Mouse (Mus musculus) MEL (cell line): ENCODE measurements around the gene 9130019O22Rik. TPM values are rescaled to one million over a fixed set of nuclear protein-coding genes. Genes with fewer than 3 reads are reported as not detected.

ENCODE experiments used
- DNase-seq: peaks from one replicate; pipeline ENCODE4 v3.0.0; 2011; ENCODE audit warnings: low read depth, low spot score
- H3K27ac ChIP-seq: 2 replicates; pipeline ENCODE4 v1.5.1; 2012; ENCODE audit warnings: low read depth, mild to moderate bottlenecking, control low read depth, low read length, moderate library complexity; ENCODE audit not compliant: control insufficient read depth
- H3K27me3 ChIP-seq, 2 experiments: fragments of 150-350 bp in 1 of 2; sonication (generic) in 1 of 2; 2 replicates each; pipeline ENCODE4 v1.6.1; 2012; ENCODE audit warnings: low read length in 2 of 2, mild to moderate bottlenecking in 2 of 2, improper control_type of control experiment in 1 of 2, moderate library complexity in 1 of 2; ENCODE audit not compliant: insufficient read depth in 2 of 2, control insufficient read depth in 1 of 2
- H3K36me3 ChIP-seq, 2 experiments: 2 replicates each; pipeline ENCODE4 v1.6.1; 2012 to 2014; ENCODE audit warnings: low read length in 2 of 2, improper control_type of control experiment in 1 of 2, inconsistent platforms in 1 of 2, mild to moderate bottlenecking in 1 of 2; ENCODE audit not compliant: insufficient read depth in 2 of 2, control insufficient read depth in 1 of 2
- H3K4me1 ChIP-seq, 2 experiments: fragments of 150-350 bp in 1 of 2; sonication (generic) in 1 of 2; 2 replicates each; pipeline ENCODE4 v1.6.1; 2012; ENCODE audit warnings: low read length in 2 of 2, improper control_type of control experiment in 1 of 2, mild to moderate bottlenecking in 1 of 2; ENCODE audit not compliant: insufficient read depth in 2 of 2, control insufficient read depth in 1 of 2
- H3K4me3 ChIP-seq, 2 experiments: fragments of 150-350 bp in 1 of 2; sonication (generic) in 1 of 2; 2 replicates each; pipeline ENCODE4 v1.5.1; 2012; ENCODE audit warnings: low read depth in 2 of 2, low read length in 2 of 2, mild to moderate bottlenecking in 2 of 2, moderate library complexity in 2 of 2, control low read depth in 1 of 2, improper control_type of control experiment in 1 of 2; ENCODE audit not compliant: control insufficient read depth in 1 of 2, insufficient read depth in 1 of 2
- H3K79me2 ChIP-seq: 2 replicates; pipeline ENCODE4 v1.6.1; 2012; ENCODE audit warnings: mild to moderate bottlenecking, low read length, moderate library complexity; ENCODE audit not compliant: control insufficient read depth, poor library complexity, insufficient read depth
- H3K9ac ChIP-seq: 2 replicates; pipeline ENCODE4 v1.6.1; 2012; ENCODE audit warnings: low read depth, mild to moderate bottlenecking, control low read depth, low read length, moderate library complexity; ENCODE audit not compliant: control insufficient read depth, poor library complexity, severe bottlenecking
- H3K9me3 ChIP-seq: fragments of 150-350 bp; sonication (generic); replicated peaks from 2 replicates; pipeline ENCODE4 v1.6.1; 2012; ENCODE audit warnings: mild to moderate bottlenecking, low read length, improper control_type of control experiment, moderate library complexity; ENCODE audit not compliant: insufficient read depth
- BHLHE40 ChIP-seq: IDR thresholded peaks from 2 replicates; pipeline ENCODE4 v1.6.1; 2012; ENCODE audit warnings: low read depth, mild to moderate bottlenecking, inconsistent platforms, low read length, improper control_type of control experiment, borderline replicate concordance
- CHD1 ChIP-seq: IDR thresholded peaks from 2 replicates; pipeline ENCODE4 v1.6.1; 2012; ENCODE audit warnings: low read depth, mild to moderate bottlenecking, inconsistent platforms, low read length, improper control_type of control experiment
- CTCF ChIP-seq, 3 experiments: IDR thresholded peaks in 2 of 3; conservative IDR thresholded peaks in 1 of 3; 2 replicates each; pipeline ENCODE4 v1.5.1; 2011 to 2012; ENCODE audit warnings: low read length in 3 of 3, low read depth in 2 of 3, mild to moderate bottlenecking in 2 of 3, improper control_type of control experiment in 1 of 3, inconsistent platforms in 1 of 3, mixed read lengths in 1 of 3, moderate library complexity in 1 of 3; ENCODE audit not compliant: control insufficient read depth in 1 of 3, insufficient read depth in 1 of 3, poor library complexity in 1 of 3, severe bottlenecking in 1 of 3
- E2F4 ChIP-seq: IDR thresholded peaks from 2 replicates; pipeline ENCODE4 v1.6.1; 2011; ENCODE audit warnings: low read depth, low read length, improper control_type of control experiment, borderline replicate concordance
- EP300 ChIP-seq, 2 experiments: IDR thresholded peaks; 2 replicates each; pipeline ENCODE4 v1.6.1; 2011; ENCODE audit warnings: improper control_type of control experiment in 2 of 2, low read length in 2 of 2, low read depth in 1 of 2, mild to moderate bottlenecking in 1 of 2
- ETS1 ChIP-seq: IDR thresholded peaks from 2 replicates; pipeline ENCODE4 v1.6.1; 2012; ENCODE audit warnings: low read depth, mild to moderate bottlenecking, inconsistent platforms, low read length, improper control_type of control experiment, moderate library complexity
- GABPA ChIP-seq: IDR thresholded peaks from 2 replicates; pipeline ENCODE4 v1.6.1; 2012; ENCODE audit warnings: low read depth, mild to moderate bottlenecking, inconsistent platforms, low read length, improper control_type of control experiment, moderate library complexity
- HCFC1 ChIP-seq: IDR thresholded peaks from 2 replicates; pipeline ENCODE4 v1.6.1; 2012; ENCODE audit warnings: low read depth, mild to moderate bottlenecking, inconsistent platforms, low read length, improper control_type of control experiment, moderate library complexity
- JUND ChIP-seq: IDR thresholded peaks from 2 replicates; pipeline ENCODE4 v1.6.1; 2011; ENCODE audit warnings: low read depth, mild to moderate bottlenecking, improper control_type of control experiment, low read length
- MAFK ChIP-seq: IDR thresholded peaks from 2 replicates; pipeline ENCODE4 v1.6.1; 2011; ENCODE audit warnings: low read depth, mild to moderate bottlenecking, low read length, improper control_type of control experiment, borderline replicate concordance
- MEF2A ChIP-seq: IDR thresholded peaks from 2 replicates; pipeline ENCODE4 v1.6.1; 2014; ENCODE audit warnings: low read depth, mild to moderate bottlenecking, inconsistent platforms, low read length, improper control_type of control experiment; ENCODE audit not compliant: poor library complexity, insufficient replicate concordance, severe bottlenecking; ENCODE audit errors: extremely low read depth
- MXI1 ChIP-seq: IDR thresholded peaks from 2 replicates; pipeline ENCODE4 v1.6.1; 2011; ENCODE audit warnings: mild to moderate bottlenecking, low read depth, low read length, improper control_type of control experiment
- MYB ChIP-seq: IDR thresholded peaks from 2 replicates; pipeline ENCODE4 v1.6.1; 2011; ENCODE audit warnings: mild to moderate bottlenecking, low read depth, low read length, improper control_type of control experiment
- MYC ChIP-seq: IDR thresholded peaks from 2 replicates; pipeline ENCODE4 v1.6.1; 2011; ENCODE audit warnings: low read depth, mild to moderate bottlenecking, low read length, improper control_type of control experiment, moderate library complexity
- NELFE ChIP-seq: IDR thresholded peaks from 2 replicates; pipeline ENCODE4 v1.6.1; 2011; ENCODE audit warnings: low read depth, low read length, improper control_type of control experiment
- NRF1 ChIP-seq: IDR thresholded peaks from 2 replicates; pipeline ENCODE4 v1.6.1; 2014; ENCODE audit warnings: low read depth, mild to moderate bottlenecking, inconsistent platforms, low read length, improper control_type of control experiment, moderate library complexity; ENCODE audit not compliant: poor library complexity, insufficient read depth, severe bottlenecking
- POLR2AphosphoS5 ChIP-seq: IDR thresholded peaks from 2 replicates; pipeline ENCODE4 v1.6.1; 2012; ENCODE audit warnings: low read depth, borderline replicate concordance, mild to moderate bottlenecking, inconsistent platforms, low read length, moderate library complexity, mixed read lengths
- RAD21 ChIP-seq: IDR thresholded peaks from 2 replicates; pipeline ENCODE4 v1.6.1; 2011; ENCODE audit warnings: mild to moderate bottlenecking, low read depth, low read length, improper control_type of control experiment
- RCOR1 ChIP-seq: IDR thresholded peaks from 2 replicates; pipeline ENCODE4 v1.6.1; 2012; ENCODE audit warnings: low read depth, mild to moderate bottlenecking, inconsistent platforms, low read length, improper control_type of control experiment
- SIN3A ChIP-seq: IDR thresholded peaks from 2 replicates; pipeline ENCODE4 v1.6.1; 2012; ENCODE audit warnings: low read length, improper control_type of control experiment, inconsistent platforms
- SMC3 ChIP-seq: IDR thresholded peaks from 2 replicates; pipeline ENCODE4 v1.6.1; 2011; ENCODE audit warnings: low read depth, low read length, improper control_type of control experiment
- TAL1 ChIP-seq: IDR thresholded peaks from 2 replicates; pipeline ENCODE4 v1.6.1; 2012; ENCODE audit warnings: mild to moderate bottlenecking, inconsistent platforms, low read length, moderate library complexity, mixed read lengths
- TBP ChIP-seq: IDR thresholded peaks from 2 replicates; pipeline ENCODE4 v1.8.0; 2011; ENCODE audit warnings: low read depth, low read length, improper control_type of control experiment
- TCF12 ChIP-seq: IDR thresholded peaks from 2 replicates; pipeline ENCODE4 v1.6.1; 2014; ENCODE audit warnings: low read depth, mild to moderate bottlenecking, inconsistent platforms, low read length, improper control_type of control experiment, moderate library complexity
- UBTF ChIP-seq: IDR thresholded peaks from 2 replicates; pipeline ENCODE4 v1.6.1; 2012; ENCODE audit warnings: low read depth, mild to moderate bottlenecking, inconsistent platforms, low read length, improper control_type of control experiment, moderate library complexity, borderline replicate concordance; ENCODE audit not compliant: insufficient read depth
- USF1 ChIP-seq: IDR thresholded peaks from 2 replicates; pipeline ENCODE4 v1.6.1; 2014; ENCODE audit warnings: low read depth, mild to moderate bottlenecking, inconsistent platforms, low read length, improper control_type of control experiment, moderate library complexity
- ZC3H11A ChIP-seq: IDR thresholded peaks from 2 replicates; pipeline ENCODE4 v1.6.1; 2012; ENCODE audit warnings: low read depth, mild to moderate bottlenecking, inconsistent platforms, low read length, improper control_type of control experiment
- ZKSCAN1 ChIP-seq: IDR thresholded peaks from 2 replicates; pipeline ENCODE4 v1.6.1; 2012; ENCODE audit warnings: low read depth, mild to moderate bottlenecking, inconsistent platforms, low read length, improper control_type of control experiment, moderate library complexity
- ZMIZ1 ChIP-seq: IDR thresholded peaks from 2 replicates; pipeline ENCODE4 v1.6.1; 2012; ENCODE audit warnings: low read depth, mild to moderate bottlenecking, inconsistent platforms, low read length, improper control_type of control experiment, moderate library complexity
- ZNF384 ChIP-seq: IDR thresholded peaks from 2 replicates; pipeline ENCODE4 v1.6.1; 2012; ENCODE audit warnings: low read depth, mild to moderate bottlenecking, inconsistent platforms, low read length, improper control_type of control experiment
- polyA plus RNA-seq, 2 experiments: library from polyadenylated mRNA; stranded (reverse) in 1 of 2; unstranded in 1 of 2; fragments of >175 nt in 1 of 2; fragments of >200 nt in 1 of 2; gene quantifications; 2 replicates each; pipeline versions ENCODE4 v1.2.1 to v1.2.4; 2012; ENCODE audit warnings: low replicate concordance in 2 of 2, low read depth in 1 of 2; ENCODE audit not compliant: insufficient read length in 2 of 2, insufficient read depth in 1 of 2, missing spikeins in 1 of 2
- total RNA-seq: library from RNA; depleted of rRNA; stranded (reverse); fragments of 300-350 nt; gene quantifications from 2 replicates; pipeline ENCODE4 v1.2.3, GENCODE M21; 2012

9130019O22Rik gene
- total and polyA plus RNA-seq, 3 experiments: 1.5 to 2.1 TPM; not detected in 1

DNA sequence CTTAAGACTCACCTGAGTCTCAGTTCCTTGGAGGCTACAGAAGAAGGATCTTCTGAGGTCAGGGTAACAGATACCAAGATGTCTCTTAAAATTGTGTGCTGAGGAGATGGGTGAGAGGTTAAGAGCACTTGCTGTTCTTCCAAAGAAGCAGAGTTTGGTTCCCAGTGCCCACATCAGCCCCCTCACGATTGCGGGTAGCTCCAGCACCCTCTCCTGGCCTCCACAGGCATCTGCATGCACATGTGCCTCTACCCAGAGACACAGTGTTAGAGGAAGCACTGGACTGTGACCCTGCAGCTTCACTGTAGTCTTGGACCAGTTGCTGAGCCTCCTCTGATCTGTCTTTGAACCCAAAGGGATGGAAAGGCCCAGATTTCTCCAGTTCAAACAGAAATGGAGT, 16.0 kb upstream of the 9130019O22Rik start:
- peaks cover 0 to 19% of the 10 kb centered on the region in 2 experiments; a peak in 2 of 4 replicates for H3K36me3 ChIP-seq
- H3K4me1 ChIP-seq: peaks cover 10 to 19% of the 10 kb centered on the region in 2 experiments
- H3K4me3 ChIP-seq: no peak overlapping the region
- H3K9me3 ChIP-seq: no peaks in the 10 kb centered on the region
- no peak overlapping the region for H3K27ac ChIP-seq
- no peaks in the 10 kb centered on the region for H3K27me3 ChIP-seq
- TF ChIP-seq E2F4: no peak
- TF ChIP-seq CTCF (IDR thresholded peaks at IDR 0.05 in 2 of 3, conservative IDR thresholded peaks at IDR 0.05 in 1 of 3; ENCODE audit: control insufficient read depth in 1 of 3, insufficient read depth in 1 of 3, low read depth in 2 of 3, low read length in 3 of 3, poor library complexity in 1 of 3, severe bottlenecking in 1 of 3): peak; percentile 24 to 51 (median 50)
- peak; percentile 59 for TF ChIP-seq SMC3
- peak; percentile 41 for TF ChIP-seq RAD21
- TF ChIP-seq MXI1: no peak
- peak; percentile 10; the same call in 1 of the 2 replicates for TF ChIP-seq ZC3H11A
- no peaks in the 10 kb centered on the region; the same call in 1 of the 2 replicates for H3K79me2 ChIP-seq
- peak; percentile 40 for DNase-seq
- H3K9ac ChIP-seq: no peak overlapping the region

DNA sequence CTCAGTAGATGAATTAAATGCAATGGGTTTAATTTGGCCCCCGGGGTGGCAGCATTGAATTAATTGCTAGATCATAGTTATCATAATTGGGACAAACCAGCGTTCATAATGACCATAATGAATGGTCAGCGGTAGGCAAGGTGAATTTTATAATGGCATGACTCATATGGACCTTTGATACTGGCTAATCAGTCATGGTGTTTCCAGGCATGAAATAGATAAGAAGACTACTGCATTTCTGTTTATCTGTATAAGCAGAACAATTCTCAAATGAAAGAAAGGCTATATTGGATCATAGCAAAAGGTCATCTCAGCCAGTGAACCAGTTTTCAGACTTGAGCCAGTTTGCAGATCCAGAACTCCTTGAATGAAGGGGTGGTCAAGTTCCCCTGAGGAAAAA, 13.4 kb upstream of the 9130019O22Rik start:
- H3K9me3 ChIP-seq: no peaks in the 10 kb centered on the region
- TF ChIP-seq HCFC1 (no peak), MXI1 (no peak), SMC3 (no peak), ZC3H11A (no peak), CTCF (IDR thresholded peaks at IDR 0.05 in 2 of 3, conservative IDR thresholded peaks at IDR 0.05 in 1 of 3; ENCODE audit: control insufficient read depth in 1 of 3, insufficient read depth in 1 of 3, low read depth in 2 of 3, low read length in 3 of 3, poor library complexity in 1 of 3, severe bottlenecking in 1 of 3) (no peak), TBP (no peak), CHD1 (no peak), JUND (no peak), ZMIZ1 (no peak), RCOR1 (0 out of 2 replicates have a peak, but pooled peaks have one; percentile 22), MEF2A (no peak), ZKSCAN1 (no peak), UBTF (no peak), BHLHE40 (no peak), ZNF384 (no peak), ETS1 (peak; percentile 39; the same call in 1 of the 2 replicates), E2F4 (no peak), MYC (no peak), MYB (no peak), GABPA (no peak), TAL1 (peak; percentile 54), RAD21 (no peak), EP300 (IDR thresholded peaks at IDR 0.05; ENCODE audit: low read depth in 1 of 2, low read length in 2 of 2) (peak; percentile 68 to 86), POLR2AphosphoS5 (no peak), MAFK (no peak), USF1 (no peak), NELFE (no peak), NRF1 (no peak), SIN3A (no peak), TCF12 (peak; percentile 83)

More for the DNA sequence above, 13.4 kb upstream of the 9130019O22Rik start:
- Histone ChIP-seq H3K27ac (no peak overlapping the region), H3K9ac (no peak overlapping the region), H3K79me2 (no peaks in the 10 kb centered on the region), H3K4me3 (no peak overlapping the region), H3K27me3 (no peaks in the 10 kb centered on the region), H3K4me1 (peaks cover 7 to 9% of the 10 kb centered on the region in 2 experiments), H3K36me3 (peaks cover 0 to 14% of the 10 kb centered on the region in 2 experiments; a peak in 2 of 4 replicates)
- DNase-seq: no peak
